ENCODE assay signal across 14 mouse cellular contexts in the genomic region with DNA sequence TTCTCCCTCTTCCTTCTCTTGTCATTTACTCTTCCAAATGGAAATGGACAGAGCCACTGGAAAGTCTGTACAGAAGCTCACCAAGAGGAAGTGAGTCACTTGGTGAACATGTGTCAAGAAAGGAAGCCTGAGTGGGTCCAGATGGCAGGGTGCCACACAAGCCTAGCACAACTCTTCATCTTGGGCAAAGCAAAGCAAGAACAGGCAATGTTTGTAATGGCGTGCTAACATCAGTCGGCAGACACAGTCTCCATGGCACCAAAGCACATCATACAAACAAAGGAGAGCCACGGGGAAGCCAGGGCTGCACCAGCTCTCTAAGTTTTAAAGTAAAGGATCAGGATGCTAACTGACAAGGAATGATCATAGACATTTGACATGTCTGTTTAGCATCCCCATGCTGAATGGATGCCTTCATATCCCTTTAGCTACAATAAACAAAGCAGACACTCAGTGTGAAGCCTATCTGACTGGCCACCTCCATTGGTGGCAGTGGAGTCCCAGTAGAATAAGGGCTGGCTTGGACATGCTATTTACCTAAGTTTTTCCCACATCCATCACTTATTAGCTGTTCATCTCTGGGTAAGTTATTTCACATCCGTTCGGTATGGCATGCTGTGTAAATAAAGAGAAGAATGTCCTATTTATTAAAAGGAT. TPM values are rescaled to one million over a fixed set of nuclear protein-coding genes. Genes with fewer than 3 reads are reported as not detected.
DNase-seq lines count a peak whose midpoint lies in the region.
"Had no signal": no experiment of that assay in that cellular context is flagged by ENCODE, and none has a peak within 500 bp of the region (broad histone marks: within the 10 kb centered on the region; RNA-seq: fewer than 3 reads in every experiment).

No protein-coding gene starts in this region.

- intact Hi-C loops in left cerebral cortex, postnatal 4 days (cut with DNase I) = loop anchor here (10.0 kb wide), 1 partner anchor 111 kb away; no protein-coding TSS in a partner anchor
- intact Hi-C loops in left cerebral cortex, postnatal 36 days (cut with DNase I) = no loop called here
- intact Hi-C loops in heart, postnatal 25 days (cut with DNase I) = no loop called here

- peak; percentile 17 to 21 for DNase-seq in adrenal gland, postnatal 36 days
- no peak for DNase-seq in adrenal gland, adult 8-10 months
- peak; percentile 66 for DNase-seq in left cerebral cortex, postnatal 4 days
- no peak for DNase-seq in left cerebral cortex, postnatal 36 days (ENCODE audit: low spot score in 2 of 2)
- DNase-seq in MN1 (ENCODE audit: low spot score) = peak; percentile 82
- peak; percentile 40 for DNase-seq in heart, postnatal 25 days (ENCODE audit: low spot score)
- DNase-seq in ovary, postnatal 10 days (ENCODE audit: low spot score) = no peak
- no peak for DNase-seq in frontal cortex, postnatal 25 days (ENCODE audit: low spot score in 2 of 2)
- DNase-seq: adrenal gland, postnatal 25 days; B cell, adult 2 months; cerebellum, adult 2 months; kidney, postnatal 14 days had no signal

RNA-seq across cellular contexts. Expression of gene Ctso, which starts 16.2 kb away (rescaled TPM):
- total RNA-seq in adrenal gland, postnatal 36 days (2021) = 10 to 100 TPM; 34.5 to 68.4 TPM
- 10 to 100 TPM; 45.7 to 73.5 (median 59.5) TPM for total RNA-seq in adrenal gland, adult 8-10 months (2022)
- 1 to 10 TPM; 6.4 to 7.6 TPM for total RNA-seq in left cerebral cortex, postnatal 4 days (2021)
- 10 to 100 TPM; 16.6 to 18.7 TPM for total RNA-seq in left cerebral cortex, postnatal 36 days (2021)
- 1 to 10 TPM; 8.1 to 8.3 TPM for total RNA-seq in heart, postnatal 25 days (2021)

RNA-seq across cellular contexts. Expression of gene Tdo2, which starts 59.8 kb away (rescaled TPM):
- total RNA-seq in adrenal gland, postnatal 36 days (2021) = 1 to 10 TPM in 1 of 2 experiments, under 1 TPM in 1; 0.33 to 1.0 TPM
- total RNA-seq in adrenal gland, adult 8-10 months (2022) = 1 to 10 TPM in 2 of 4 experiments, under 1 TPM in 1, not detected in 1; 0.40 to 3.5 (median 1.7) TPM
- 1 to 10 TPM; 1.3 to 1.7 TPM for total RNA-seq in left cerebral cortex, postnatal 4 days (2021)
- under 1 TPM; 0.22 to 0.72 TPM for total RNA-seq in left cerebral cortex, postnatal 36 days (2021)
- not detected for total RNA-seq in heart, postnatal 25 days (2021)
- total RNA-seq: heart, postnatal 10 days; neutrophil, adult 5-6 weeks had no signal

Comparison
In these comparisons a context has a peak if more than half of its experiments do, and no peak if none do; other contexts are left out.
1. DNase-seq: peak in adrenal gland, postnatal 36 days (2 of 2), left cerebral cortex, postnatal 4 days (single experiment), MN1 (single experiment) and heart, postnatal 25 days (single experiment); none in adrenal gland, adult 8-10 months (single experiment), left cerebral cortex, postnatal 36 days (0 of 2), ovary, postnatal 10 days (single experiment) and frontal cortex, postnatal 25 days (0 of 2).